Mouse (Mus musculus) ES-E14 (cell line): Measurements from ENCODE around the gene Snapc2.

ENCODE experiments used
- CHD2 ChIP-seq: IDR thresholded peaks from 2 replicates; pipeline ENCODE4 v1.6.1; 2014; ENCODE audit warnings: mild to moderate bottlenecking, low read depth, low read length, inconsistent platforms
- HCFC1 ChIP-seq: IDR thresholded peaks from 2 replicates; pipeline ENCODE4 v1.6.1; 2012; ENCODE audit warnings: low read length, inconsistent platforms, borderline replicate concordance; ENCODE audit not compliant: insufficient read depth
- MAFK ChIP-seq: IDR thresholded peaks from 2 replicates; pipeline ENCODE4 v1.6.1; 2014; ENCODE audit warnings: mild to moderate bottlenecking, low read depth, low read length, inconsistent platforms; ENCODE audit not compliant: insufficient read depth

GRCm38 (mm10) chr8:4205246-4206123 is 47.4 kb upstream of the Snapc2 start:
- TF ChIP-seq HCFC1 (no peak), MAFK (no peak), CHD2 (no peak)
